Mouse (Mus musculus) mouse embryonic stem cell (cell line): ENCODE measurements around the gene Slc6a21.
"Not testable (repeated sequence)": the region's sequence is repeated elsewhere in the genome, so short reads cannot be mapped to it uniquely, and the experiment has no call there.

Experiments used
- in situ Hi-C, 2 experiments: fragments of 300-500 bp; cut with MboI; formaldehyde crosslinking; loops; 1 replicate in 1 of 2; 3 replicates in 1 of 2; pipeline ENCODE4 v1.14.3; 2019 to 2020; ENCODE audit warnings: low sequenced_read_pairs in 2 of 2, low pct_unique_long_range_greater_than_20kb in 1 of 2, mixed read lengths in 1 of 2; ENCODE audit not compliant: unreplicated experiment in 1 of 2

Slc6a21 gene

DNA sequence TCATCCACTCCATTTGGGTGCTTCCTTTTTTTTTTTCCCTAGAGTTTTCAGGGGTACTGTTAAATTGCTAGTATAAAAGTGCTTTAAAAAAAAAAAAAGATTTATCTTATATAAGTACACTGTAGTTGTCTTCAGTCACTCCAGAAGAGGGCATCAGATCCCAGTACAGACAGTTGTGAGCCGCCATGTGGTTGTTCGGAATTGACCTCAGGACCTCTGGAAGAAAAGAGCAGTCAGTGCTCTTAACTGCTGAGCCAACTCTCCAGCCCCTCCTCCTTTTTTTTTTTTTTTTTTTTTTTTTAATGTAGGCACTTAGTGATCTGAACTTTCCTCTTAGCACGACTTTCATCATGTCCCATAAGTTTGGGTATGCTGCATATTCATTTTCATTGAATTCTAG lies 29.6 kb upstream of the Slc6a21 start:
- in situ Hi-C loops = no loop called here

DNA sequence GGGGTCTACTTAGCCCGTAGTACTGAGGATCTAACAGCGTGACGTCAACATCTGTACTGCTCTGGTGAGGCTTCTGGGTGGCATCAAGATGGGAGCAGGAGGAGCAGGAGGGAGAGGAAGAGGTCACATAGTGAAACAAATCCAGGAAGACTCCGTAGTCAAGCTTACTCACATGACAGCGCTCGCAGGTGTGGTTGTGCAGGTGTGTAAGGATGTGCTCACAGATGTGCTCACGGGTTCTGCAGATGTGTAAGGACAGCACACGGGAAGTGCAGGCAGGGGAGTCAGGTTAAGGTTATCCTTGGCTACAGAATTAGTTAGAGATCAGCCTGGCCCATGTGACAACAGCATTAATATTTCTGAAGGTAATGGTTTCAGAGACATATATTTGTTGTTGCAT lies 23.5 kb upstream of the Slc6a21 start:
- in situ Hi-C loops = no loop called here

DNA sequence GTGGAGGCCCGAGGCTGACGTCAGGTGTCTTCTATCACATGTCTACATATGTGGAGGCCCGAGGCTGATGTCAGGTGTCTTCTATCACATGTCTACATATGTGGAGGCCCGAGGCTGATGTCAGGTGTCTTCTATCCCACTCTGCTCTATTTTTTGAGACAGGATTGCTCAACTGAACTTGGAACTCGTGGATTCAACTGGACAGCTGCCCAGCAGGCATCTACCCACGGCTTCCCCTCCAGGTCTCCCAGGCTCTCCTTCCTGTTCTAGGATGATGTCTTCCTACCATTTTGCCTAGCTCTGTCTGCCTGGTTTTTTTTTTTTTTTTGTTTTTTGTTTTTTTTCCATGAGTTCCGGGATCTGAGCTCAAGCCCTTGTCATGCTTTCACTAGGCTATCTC lies 21.5 kb upstream of the Slc6a21 start:
- in situ Hi-C loops = not testable (repeated sequence)

DNA sequence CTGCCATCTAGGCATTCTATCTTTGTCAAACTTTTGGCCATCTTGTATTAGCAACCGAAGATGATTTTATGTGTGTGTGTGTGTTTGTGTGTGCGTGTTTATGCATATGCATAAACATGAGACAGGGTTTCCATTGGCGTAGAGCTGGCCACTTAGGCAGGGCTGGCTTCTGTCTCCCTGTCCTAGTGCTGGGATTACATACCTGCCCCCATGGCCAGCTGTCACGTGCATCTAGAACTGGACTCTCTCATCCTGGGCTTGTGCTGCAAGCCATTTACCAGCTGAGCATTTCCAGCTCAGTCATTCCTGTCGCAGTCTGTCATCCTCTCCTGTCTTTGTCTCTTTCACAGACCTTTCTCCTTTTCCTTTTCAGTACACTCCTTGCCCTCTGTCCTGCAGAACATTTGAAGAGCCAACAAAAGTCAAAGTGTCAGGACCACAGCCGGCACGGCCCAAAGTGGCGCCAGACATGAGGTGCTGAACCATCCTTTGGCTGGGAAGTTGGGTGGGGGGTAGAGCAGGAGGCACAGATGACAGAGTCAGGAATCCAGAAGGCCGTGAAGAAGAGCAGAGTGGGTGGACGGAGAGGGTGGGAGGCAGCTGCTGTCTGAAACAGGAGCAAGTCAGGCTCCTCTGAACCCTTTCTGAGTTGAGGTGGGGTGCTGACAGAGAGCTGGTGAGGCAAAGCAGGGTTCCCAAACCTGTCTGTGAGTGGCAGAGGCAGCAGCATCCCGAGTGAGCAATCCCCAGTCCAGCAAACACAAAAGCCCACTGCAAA lies 20.1 kb upstream of the Slc6a21 start:
- in situ Hi-C loops = no loop called here

DNA sequence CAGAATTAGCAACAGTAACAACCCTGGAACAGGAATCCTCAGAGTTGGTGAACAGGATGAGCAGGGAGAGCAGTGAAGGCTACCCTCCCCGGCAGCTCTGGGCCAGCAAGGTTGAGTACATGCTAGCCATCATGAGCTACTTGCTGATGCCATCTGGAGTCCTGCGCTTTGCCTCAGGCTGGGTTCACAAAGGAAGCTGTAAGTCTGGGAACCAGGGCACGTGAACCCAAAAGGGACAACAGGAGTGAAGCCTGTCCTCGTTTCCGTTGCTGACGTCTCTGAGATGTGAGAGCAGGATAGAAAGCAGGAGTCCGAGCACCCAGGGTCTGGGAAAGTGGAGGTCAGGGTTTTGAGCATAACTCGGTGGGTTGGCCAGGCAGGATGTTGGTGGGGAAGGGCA lies 18.0 kb upstream of the Slc6a21 start:
- in situ Hi-C loops = no loop called here

DNA sequence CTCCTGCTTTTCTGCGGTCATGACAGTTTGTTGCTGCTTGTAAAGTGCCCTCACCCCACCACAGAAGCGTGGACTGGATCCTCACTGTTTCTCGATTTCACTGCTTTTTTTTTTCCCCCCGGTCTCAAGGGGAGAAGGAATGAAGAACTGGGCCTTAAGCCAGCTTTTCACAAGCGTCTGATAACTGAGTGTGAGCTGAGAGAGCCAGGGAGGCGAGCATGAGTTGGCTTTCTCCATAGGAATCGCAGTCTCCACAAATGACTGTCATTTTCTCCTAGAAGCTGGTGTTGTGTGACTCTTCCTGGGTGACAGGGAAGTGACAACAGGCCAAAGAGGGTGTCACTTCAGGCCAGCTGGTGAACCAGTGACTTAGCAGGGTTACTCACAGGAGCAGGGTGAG lies 15.0 kb upstream of the Slc6a21 start:
- in situ Hi-C loops = no loop called here

DNA sequence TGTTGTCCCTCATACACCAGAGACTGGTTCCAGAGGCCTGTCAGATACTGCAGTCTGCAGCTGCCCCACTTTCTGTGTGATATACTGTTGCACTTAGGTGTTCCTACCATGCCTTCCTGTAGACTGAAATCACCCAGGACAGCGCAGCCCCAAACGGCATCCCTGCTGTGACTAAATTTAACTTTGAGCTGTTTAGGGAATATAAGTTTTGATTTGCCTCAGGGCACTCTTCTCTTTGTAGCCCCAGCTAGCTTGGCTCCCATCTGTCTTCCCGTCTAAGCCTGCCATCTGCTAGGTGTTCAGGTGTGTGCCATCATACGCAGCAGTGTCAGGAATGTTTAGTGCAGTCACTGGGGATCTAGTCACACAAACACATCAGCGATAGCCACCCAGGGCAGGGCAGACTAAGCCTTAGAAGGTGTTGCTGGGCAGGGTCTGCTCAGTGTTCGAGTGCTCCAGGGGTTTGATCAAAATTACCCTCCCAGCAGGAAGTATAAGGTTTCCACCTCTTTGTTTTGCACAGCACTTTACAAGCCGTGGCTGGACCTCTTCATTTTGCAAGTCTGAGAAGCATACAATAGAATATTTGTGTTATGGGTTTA lies 14.2 kb upstream of the Slc6a21 start:
- in situ Hi-C loops = no loop called here

DNA sequence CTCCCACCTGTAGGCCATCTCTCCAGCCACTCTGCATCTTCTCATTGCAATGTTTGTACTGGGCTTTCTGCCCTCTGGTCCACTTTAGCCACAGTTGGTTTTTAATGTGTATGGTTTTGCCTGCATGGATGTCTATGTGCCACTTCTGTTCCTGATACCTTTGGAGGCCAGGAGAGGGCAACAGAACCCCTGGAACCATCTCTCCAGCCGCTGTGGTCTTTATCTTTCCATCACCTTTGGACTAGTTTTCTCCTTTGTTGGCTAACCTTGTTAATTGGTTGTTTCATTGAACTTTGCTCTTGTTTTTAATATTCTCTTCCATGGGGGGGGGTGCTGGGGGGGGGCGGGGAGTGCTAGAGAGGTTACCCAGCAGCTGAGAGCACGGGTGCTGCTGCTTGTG lies 13.0 kb upstream of the Slc6a21 start:
- in situ Hi-C loops = no loop called here

DNA sequence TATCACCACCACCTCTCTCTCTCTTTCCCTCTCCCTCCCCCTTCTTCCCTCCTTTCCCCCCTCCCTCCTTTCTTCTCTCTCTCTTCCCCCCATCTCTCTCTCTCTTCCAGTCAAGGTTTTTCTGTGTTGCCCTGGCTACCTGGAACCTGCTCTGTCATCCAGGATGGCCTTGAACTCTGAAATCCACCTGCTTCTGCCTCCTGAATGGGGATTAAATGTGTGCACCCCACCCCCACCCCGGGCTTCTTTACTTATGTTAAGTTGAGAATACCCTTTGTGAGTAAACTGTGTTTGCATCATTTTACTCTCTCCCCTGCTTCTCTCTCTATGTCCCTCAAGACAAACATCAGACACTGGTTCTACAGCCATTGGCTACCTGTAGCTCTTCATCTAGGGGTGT lies 11.8 kb upstream of the Slc6a21 start:
- in situ Hi-C loops = no loop called here

DNA sequence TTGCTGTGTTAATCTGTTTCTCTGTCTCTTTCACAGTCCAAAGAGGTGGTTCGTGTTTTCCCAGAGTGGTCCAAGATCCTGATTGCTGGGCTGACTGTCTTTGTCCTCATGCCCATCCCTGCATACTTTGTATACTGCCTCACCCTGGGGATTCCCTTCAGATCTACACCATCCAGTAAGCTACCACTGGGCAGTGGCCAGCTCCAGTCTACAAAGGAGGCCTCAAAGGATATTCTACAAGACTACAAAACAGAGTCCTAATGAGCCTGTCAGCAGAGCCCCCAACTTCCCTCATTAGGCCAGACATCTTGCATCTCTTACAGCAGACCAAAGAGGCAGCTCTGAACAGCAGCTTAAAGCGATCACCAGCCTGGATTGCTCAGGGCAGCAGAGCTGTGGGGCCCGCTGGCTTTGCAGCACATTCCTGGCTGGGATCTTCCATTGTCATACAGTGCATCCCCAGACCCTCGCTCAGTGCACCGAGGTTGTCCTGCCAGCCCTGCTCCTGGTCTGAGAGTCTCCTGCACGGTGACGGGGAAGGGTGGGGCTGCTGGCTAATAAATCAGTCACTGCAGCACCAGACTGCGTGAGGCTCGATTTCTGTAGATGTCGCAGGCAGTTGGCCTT lies 4.4 kb upstream of the Slc6a21 start:
- in situ Hi-C loops = no loop called here

DNA sequence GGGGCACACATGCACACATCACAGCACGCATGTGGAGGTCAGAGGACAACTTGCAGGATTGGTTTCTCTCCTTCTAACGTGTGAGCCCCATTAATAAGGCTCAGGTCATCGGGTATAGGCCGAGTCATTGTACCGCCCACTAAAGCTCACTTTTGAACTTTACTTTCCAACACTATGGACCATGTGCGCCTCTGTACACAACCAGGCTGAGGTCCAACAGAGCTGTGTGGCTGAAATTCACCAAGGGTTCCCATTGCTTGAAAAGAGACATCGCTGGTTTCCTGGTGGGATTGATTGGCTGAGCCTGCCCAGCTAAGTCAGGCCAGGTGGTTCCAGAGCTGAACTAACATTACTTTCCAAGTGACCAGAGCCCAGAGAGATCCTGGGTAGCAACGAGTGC lies 3.6 kb upstream of the Slc6a21 start:
- in situ Hi-C loops = no loop called here

DNA sequence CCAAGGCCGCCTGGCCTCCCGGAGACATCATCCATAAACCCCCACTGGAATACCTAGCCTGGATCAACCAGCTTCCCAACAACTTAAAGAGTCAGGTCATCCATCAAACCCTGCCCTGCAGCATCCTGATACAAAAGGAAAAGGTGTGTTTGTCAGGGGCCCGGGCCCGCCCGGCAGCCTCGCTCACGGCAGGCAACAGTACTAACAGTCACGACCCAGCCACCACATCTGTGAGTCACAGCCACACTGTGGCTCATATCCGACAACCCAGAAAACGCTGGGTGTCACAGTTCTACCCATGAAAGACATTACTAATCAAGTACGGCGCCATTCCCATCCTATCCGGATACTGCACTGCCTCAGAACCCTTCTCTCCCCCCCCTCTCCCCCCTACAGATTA lies 9.2 kb downstream of the Slc6a21 start:
- in situ Hi-C loops = no loop called here

DNA sequence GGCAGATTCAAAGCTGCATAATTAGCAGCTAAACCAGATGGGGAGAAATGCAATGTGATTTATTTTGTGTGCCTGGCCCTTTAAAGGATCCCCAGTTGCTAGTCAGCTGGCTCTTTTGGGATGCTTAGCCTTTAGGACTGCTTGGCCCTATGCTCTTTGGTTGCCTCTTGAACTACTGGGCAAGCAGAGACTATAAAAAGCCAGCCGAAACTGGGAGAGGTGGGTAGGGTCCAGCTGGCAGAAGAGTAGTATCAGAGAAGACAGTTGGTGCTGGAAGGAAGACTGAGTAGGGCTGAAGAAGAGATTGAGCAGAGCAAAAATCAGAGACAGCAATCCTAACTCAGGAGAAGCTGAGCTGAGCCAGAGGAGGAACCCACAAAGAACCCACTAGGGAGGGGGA lies 19.3 kb downstream of the Slc6a21 start:
- in situ Hi-C loops = no loop called here

DNA sequence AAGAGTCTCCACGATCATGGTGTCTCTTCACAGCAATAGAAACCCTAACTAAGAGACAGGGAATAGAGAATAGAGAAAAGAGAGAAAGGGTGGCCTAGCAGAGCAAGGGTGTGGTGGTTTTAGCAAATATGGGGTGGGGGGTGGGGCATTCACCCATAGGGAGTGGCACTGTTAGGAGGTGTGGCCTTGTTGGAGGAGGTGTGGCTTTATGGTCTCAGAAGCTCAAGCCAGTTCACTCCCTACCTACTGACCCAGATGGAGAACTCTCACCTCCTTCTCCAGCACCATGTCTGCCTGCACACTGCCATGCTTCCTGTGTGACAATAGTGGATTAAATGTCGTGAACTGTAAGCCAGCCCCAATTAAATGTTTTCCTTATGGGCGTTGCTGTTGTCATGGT lies 20.2 kb downstream of the Slc6a21 start:
- in situ Hi-C loops = no loop called here

DNA sequence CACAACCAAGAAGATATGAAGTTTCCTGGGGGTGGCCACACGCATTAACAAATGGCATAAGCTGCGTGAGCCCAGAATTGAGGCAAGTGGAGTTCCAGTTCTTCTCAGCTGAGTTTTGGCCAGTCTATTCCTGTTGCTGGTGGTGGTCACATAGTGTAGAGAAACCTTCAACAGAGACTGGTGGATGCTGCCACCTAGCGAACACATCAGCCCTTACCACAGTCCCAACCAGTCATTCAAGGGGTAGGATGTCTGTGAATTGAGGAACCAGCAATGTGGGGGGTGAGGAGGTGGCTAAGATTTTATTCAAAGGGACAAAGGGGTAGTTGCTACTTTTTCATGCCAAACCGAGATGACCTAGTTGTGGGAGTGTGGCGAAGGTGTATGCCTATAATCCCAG lies 22.4 kb downstream of the Slc6a21 start:
- in situ Hi-C loops = no loop called here

DNA sequence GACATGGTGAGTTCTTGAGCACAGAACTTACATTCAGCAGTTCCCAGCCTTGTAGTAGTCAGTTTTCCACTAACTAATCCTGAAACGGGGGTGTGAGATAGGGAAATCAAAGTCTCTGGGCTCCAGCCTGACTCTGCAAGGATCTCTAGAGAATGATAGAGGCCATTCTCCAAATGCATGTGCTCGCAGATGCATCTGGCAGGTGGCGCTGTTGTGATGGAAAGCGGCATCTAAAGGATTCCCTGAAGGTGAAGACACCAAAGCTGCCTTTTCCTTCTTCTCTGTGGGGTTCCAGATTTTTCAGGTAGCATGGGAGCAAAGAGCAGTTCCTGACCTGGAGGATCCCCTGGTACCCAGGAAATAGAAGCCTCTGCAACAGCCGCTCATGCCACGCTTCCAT lies 23.0 kb downstream of the Slc6a21 start:
- in situ Hi-C loops = no loop called here

DNA sequence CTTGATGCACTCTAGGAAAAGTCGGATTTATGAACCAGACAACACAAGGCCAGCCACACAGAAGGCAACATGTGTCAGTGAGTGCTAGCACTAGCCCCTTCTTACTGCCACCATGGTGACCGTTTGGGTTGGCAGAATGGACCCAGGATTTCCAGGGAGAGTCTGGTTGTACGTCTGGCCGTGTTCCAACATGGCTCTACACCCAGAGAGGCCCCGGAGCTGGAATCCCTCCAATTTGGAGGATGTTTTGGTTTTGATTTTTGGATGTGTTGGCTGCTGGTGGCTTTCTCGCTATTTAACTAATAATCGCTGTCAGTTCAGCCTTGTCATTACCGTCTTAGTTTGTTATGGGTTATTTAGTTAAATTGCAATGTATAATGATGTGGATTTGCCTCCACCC lies 25.3 kb downstream of the Slc6a21 start:
- in situ Hi-C loops = no loop called here

DNA sequence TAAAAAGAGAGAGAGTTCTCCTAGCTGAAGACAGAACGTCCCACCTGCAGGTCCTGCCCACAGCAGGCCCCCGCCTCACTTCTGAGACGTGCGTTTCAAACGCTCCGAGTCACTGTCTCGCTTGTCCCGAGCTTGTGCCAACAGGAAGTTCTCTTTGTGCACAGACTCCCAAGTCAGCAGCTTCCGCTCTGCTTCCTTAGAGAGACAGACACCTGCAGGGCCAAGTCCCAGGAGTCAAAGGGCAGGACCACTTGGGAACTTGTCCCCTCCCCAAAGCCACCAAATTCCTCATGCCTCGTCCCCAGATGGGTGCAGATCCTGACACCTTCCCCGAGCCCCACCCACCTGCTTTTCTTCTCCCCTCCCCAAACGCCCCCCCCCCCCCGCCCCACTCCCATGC lies 27.6 kb downstream of the Slc6a21 start:
- in situ Hi-C loops = no loop called here

DNA sequence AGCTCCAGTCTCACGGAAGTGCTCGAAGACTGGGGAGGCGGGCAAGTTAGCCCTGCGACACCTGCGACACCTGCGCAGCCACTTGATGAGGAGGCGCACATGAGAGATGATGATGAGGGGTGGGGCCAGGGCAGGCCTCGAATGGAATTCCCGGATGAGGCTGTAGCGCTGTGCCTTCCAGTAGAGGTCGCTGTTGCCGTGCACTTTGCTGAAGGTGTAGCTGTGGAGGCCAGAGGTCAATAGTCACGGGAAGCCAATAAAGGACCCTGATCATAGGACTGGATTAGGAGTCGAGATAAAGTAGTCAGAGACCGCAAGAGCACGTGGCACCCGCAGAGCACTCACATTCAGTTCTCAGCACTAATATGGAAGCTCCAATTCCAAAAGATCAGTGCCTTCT lies 28.0 kb downstream of the Slc6a21 start:
- in situ Hi-C loops = no loop called here
